Mouse (Mus musculus): ENCODE data around the gene Phb.

DNA sequence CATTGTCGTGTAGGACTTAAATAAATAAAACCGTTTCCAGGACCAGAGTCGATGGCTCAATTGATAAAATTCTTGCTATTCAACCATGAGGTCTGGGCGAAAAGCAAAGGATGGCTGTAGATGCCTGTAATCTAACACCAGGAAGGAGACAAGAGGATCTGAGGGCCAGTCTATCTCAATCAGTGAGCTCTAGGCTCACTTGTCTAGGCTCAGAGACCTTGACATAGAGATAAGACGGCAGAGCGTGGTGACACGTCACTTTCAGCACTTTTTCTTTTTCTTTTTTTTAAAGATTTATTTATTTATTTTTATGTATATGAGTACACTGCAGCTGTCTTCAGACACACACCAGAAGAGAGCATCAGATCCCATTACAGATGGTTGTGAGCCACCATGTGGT lies 17.2 kb upstream of the Phb start:
- no peak for TF ChIP-seq POLR2A (IDR thresholded peaks at IDR 0.05; ENCODE audit: borderline replicate concordance, extremely low read depth, insufficient read depth, insufficient read length, poor library complexity, severe bottlenecking)
- no peak for TF ChIP-seq CTCF (IDR thresholded peaks at IDR 0.05; ENCODE audit: borderline replicate concordance, extremely low read depth, insufficient read depth, insufficient read length)

All from brain, embryonic 14.5 days (tissue).